Mouse (Mus musculus): ENCODE results near the gene Fut8.

Gene Fut8

DNA sequence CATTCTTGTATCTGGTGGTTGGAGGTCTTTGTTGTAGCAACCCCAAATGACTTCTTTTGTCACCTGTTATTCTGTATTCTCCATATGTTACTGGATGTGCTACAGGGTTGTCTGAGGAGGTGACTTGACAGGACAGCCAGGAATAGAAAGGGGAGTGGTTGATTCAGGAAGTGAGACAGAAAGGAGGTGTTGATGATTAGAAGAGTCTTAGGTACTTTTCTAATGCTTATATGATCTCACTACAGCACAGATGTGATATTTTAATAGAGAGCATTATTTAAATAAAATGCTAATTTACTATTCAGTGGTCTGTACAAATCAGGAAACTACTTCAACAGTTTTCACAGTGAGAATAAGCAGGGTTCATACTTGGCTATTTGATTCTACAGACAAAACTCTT, 71.6 kb downstream of the Fut8 start:
- no peak for DNase-seq

DNA sequence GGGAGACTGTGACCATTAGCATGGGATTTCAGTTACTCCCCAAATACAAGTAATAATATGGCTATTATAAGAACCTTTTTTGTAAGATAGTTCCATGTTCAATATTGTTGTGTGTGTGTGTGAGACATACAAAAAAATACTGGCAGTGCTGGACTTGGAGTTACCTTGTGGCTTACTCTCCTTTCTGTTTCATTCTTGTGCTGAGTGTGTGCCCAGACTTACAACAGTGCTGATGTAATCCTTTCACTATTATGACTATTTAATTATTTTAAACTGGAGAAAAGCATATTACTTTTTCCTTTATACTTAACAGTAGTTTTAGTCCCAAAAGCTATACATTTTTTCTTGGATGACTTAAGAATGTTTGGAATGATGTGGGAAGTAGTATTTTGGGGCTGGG, 75.6 kb downstream of the Fut8 start:
- no peak for DNase-seq

DNA sequence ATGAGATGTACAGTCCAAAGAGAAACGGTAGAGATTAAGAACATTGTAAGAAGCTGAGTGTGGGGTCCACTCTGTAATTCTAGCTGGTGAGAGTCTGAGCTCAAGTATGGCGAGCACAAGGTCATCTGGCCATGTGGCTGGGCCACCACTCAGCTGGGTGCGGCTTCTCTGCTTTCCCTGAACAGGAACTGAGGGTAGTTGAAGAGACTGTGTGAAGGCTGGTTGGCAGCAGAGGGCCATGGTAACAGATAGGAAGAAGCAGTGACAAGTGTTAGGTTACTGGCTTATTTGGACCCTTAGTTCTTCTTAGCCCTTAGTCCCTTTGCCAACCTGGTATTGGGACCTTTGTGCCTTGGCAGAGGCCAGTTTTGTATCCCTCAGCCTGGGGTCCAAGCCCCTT, 86.2 kb downstream of the Fut8 start:
- no peak for DNase-seq

DNA sequence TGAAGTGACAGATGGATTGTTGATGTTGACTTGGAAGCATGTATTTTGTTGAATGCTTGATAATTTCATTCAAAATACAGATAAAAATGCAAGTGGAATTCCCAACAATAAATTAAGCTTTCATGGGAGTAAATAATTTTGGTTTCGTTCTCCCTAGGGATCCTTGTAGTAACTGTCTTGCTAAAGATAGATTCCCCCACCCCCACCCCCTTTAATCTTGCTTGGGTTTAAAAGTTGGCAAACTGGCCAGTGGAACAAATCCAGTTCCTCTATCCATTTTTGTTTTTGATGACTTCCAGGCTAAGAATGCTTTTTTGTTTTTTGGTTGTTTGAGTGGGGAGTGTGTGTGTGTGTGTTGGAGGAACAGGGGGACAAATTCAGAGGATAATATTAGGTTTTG, 108.6 kb downstream of the Fut8 start:
- peak in 1 of 2 experiments; percentile 33 for DNase-seq

- DNase-seq, result no peak
Measured at GRCm38 (mm10) chr12:77349543-77349942, 111.6 kb downstream of the Fut8 start.

DNA sequence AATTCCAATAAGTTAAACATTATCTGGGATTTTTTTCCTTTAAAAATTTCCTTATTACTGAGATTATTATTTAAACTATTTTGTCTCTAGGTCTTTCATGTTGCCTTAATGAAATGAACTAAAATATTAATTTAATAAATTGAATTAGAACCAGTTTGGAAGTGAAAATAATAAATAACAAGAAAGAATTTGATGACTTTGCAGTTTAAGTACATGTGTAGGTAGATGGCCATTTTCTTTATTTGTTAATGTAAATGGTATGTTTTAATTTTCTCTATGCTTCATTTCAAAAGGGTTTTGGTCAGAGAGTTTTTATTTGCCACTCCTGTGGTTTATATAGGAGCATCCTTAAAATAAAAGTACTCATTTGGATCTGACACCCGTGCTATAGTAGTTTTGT, 177.8 kb downstream of the Fut8 start:
- DNase-seq, result no peak

DNA sequence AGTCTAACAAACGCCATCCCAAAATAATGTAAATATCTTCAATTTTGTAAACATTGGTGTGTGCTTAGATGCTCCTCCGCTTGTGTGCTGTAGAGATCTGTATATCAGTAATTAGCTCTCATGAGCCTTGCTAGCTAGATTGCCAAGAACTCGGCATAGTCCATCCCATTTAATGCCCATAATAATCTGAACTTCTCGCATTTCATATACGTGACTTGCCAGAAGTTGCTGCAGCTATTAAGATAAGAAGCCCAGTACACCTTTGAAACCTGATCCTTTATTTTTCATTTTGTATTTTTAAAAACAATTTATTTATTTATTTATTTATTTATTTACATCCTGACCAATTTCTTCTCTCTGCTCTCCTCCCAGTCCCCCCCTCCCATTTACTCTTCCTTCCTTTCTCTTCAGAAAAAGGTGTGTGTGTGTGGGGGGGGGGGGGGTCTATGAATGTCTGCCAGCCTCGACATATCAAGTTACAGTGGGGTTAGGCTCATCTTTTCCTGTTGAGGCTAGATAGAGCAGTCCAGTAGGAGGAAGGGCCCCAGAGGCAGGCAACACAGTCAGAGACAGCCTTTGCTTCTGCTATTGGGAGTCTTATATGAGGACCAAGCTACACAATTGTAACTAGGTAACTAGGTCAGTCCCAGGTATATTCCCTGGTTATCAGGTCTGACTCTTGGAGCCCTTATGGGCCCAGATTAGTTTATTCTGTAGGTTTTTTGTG, 183.9 kb downstream of the Fut8 start:
- no peak for DNase-seq

GRCm38 (mm10) chr12:77426093-77426492, 188.2 kb downstream of the Fut8 start:
- no peak for DNase-seq

DNA sequence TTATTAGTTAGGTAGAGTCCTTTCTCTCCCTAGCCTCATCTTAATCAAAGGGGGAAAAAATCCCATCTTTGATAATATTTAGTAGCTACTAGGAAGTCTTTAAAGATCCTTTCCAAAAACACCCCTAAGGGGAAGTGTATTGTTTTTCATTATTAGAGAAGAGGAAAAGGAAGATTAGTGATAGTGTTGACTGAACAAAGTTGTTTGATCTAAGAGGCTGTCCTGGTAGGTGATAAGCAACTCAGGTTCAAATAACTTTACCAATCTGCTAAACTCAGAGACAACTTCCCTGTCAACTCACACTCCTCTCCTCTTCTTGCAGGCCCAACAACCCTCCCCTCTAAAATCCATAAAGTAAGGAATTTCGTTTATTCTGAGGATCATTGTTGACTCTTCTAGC, 190.2 kb downstream of the Fut8 start:
- no peak for DNase-seq

GRCm38 (mm10) chr12:77429381-77429780, 191.5 kb downstream of the Fut8 start:
- DNase-seq, result no peak

GRCm38 (mm10) chr12:77436733-77437132, 198.8 kb downstream of the Fut8 start:
- DNase-seq, result no peak

GRCm38 (mm10) chr12:77450816-77451215, 212.9 kb downstream of the Fut8 start:
- DNase-seq, result no peak

DNA sequence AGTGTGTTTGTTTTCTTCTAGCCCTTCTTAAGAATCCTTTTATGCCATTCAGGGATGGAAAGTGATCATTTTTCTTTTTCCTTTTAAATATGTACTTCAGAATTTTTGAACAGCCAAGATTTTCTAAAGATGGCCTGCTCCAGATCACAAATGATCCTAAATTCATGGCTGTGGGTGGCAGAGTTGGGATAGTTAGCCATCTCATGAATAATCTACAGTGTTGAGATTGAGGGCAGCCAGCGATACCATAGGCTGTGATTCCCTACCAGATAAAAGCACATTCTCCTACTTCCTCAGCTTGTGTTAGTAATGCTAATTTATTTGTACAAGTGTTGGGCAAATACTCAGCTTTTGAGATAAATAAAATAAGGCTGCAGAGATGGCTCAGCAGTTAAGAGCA, 228.3 kb downstream of the Fut8 start:
- no peak for DNase-seq

DNA sequence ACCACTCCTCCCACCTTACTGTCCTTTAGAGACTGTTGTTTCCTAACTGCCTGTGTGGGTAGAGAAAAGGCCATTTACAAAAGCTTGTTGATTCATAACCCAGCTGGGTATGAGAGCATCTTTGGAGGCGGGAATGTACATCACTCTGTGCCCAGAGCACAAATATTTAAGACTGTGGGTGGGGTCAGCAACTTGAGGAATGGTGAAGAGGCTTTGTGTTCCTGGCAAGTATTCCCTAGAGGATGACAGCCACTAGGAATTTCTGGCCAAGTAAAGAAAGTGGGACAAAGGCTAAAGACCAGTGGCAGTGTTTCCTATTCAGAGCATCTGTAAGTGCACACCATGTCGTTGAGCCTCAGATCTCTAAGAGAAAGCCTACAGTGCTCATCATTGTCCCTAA, 242.0 kb downstream of the Fut8 start:
- DNase-seq, result peak in 1 of 2 experiments; percentile 7

DNA sequence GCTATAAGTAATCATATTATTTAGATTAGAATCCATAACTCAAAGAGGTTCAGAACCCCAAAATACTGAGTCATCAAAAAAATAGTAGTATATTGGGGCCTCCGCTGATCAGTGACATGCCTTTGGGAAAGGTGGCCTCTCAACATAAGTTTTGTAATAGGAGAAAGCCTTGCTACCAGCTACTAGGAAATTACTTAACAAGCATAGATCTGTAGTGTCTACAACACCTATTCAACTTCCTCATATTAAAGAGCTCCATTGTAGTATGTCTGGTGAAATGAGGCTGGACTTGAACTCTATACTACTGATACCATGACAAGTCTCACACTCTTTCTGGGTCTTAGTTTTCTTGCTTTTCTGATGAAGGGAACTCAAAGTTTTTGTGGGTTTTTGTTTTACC, 243.2 kb downstream of the Fut8 start:
- no peak for DNase-seq

DNA sequence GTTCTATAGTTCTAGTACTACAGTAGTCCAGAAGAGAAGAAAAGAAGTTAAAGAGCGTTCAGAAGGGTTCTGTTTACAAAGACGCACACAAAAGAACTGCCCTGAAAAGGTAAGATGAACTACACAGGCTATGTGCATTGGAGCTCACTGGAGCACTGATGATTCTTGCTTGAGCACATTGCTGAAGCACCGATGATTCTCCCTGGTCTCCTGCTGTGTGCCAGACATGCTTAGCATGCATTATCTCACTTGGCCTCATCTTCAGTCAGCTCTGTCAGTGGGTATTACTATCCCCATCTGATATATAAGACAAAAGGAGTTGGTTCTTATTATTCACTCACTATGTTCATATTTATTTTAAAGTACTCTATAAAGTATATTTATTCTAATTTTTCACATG, 243.9 kb downstream of the Fut8 start:
- peak; percentile 55 to 70 for DNase-seq

DNA sequence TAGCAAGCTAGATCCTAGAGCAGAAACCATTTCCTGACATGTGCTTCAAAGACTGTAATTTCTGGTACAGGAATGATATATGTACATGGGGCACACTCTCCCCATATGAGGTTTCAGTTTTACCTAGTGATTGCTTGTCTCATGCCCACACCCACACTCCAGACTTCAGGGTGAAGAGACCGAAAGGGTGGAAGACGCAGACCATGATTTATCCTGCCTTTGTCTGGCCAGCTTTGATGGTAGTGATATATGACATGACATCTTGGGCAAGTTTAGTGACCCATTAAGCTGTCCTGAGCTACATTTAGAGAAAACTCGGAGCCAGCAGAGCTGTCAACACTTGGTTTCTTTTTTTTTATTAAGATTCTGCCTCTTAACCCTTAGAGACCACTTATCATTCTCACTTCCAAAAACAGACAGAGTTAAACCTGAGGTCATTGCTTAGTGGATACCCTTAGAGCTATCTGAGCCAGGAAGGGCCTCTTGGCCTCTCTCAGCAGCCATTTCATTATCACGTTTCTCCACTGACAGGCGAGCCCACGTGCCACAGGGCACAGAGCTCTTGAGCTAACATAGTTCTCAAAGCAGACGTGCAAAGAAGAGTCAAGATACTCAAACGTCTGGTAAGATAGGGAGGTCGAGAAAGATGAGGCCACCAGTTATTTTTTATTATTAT, 245.4 kb downstream of the Fut8 start:
- DNase-seq, result no peak

DNA sequence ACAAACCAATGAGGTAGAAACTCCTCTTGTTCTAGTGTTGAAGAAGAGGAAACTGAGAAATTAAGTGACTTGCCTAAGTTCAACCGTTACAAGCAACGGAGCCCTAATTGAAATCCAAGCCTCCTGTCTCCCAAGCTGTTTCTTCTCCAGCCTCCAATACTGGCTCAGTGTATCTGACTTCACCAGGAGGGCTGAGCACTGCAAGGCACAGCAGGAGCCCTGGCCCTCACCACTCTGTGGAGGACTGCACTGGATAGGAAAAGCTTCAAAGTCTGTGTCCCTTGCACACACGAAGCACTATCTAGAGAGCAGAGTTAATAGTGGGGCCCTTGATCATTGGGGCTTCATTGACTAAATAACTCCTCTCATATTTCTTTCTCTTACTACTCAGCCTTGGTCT, 246.8 kb downstream of the Fut8 start:
- DNase-seq, result peak; percentile 45 to 60

- DNase-seq, result peak; percentile 68 to 77
Measured at GRCm38 (mm10) chr12:77491478-77491877, 253.6 kb downstream of the Fut8 start.

GRCm38 (mm10) chr12:77495781-77496180, 257.9 kb downstream of the Fut8 start:
- DNase-seq, result peak; percentile 33 to 54

GRCm38 (mm10) chr12:77498153-77498552, 260.2 kb downstream of the Fut8 start:
- DNase-seq, result no peak

DNA sequence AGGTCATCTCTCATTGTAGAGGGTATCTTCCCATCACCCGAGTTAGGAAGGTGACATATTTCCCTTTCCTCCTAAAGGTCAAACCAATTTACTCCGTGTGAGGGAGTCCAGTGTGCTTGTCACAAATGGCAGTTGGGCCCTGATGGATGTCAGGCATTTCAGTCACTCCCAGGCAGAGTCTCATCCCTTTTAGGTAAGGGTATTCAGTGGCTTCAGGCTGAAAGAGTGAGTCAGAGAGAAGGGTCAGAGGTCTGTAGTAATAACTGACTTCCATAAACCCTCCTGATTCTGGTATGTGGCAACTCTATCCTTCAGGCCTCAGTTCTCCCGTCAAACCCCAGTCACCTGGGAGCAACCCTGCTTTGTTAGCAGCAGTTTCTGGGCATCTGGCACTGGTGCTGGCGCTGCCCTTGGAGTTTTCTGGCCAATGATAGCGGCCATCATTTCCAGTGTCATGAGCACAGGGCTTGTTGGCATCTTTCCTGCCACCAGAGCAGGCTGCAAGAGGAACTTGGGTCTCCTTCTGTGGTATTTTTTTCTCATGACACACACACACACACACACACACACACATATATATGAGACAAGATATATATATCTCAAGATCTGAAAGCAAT, 262.6 kb downstream of the Fut8 start:
- peak; percentile 58 to 71 for DNase-seq

- peak in 1 of 2 experiments; percentile 21 for DNase-seq
Measured at GRCm38 (mm10) chr12:77501466-77502240, 263.7 kb downstream of the Fut8 start.
